Mouse (Mus musculus) NIH3T3 (cell line): ENCODE measurements at regions not wholly inside any gene's neighbourhood (a gene's known extent, or its start where the extent isn't known, plus 50 kb on each side); places are given as distances from the start of the nearest gene placed in this dataset.
"Not testable (repeated sequence)": the region's sequence is repeated elsewhere in the genome, so short reads cannot be mapped to it uniquely, and the experiment has no call there.

Source experiments
- DNase-seq: peaks from one replicate; pipeline ENCODE4 v3.0.0-alpha.2; 2012; ENCODE audit warnings: low read depth

- not testable (repeated sequence) for DNase-seq
Observed at GRCm38 (mm10) chr1:184669173-184669572, 63.2 kb downstream of the Hlx start.

- no peak for DNase-seq
Observed at GRCm38 (mm10) chr1:184668428-184668827, 64.0 kb downstream of the Hlx start.

- no peak for DNase-seq
Observed at GRCm38 (mm10) chr1:184668022-184668421, 64.4 kb downstream of the Hlx start.

- no peak for DNase-seq
Observed at GRCm38 (mm10) chr1:184665243-184665642, 67.2 kb downstream of the Hlx start.

- no peak for DNase-seq
Observed at GRCm38 (mm10) chr1:184664098-184664375, 68.4 kb downstream of the Hlx start.

- peak; percentile 74 for DNase-seq
Observed at GRCm38 (mm10) chr1:184663300-184664097, 68.9 kb downstream of the Hlx start.

- DNase-seq = peak; percentile 80
Observed at GRCm38 (mm10) chr1:184650541-184651105, 81.8 kb downstream of the Hlx start.

- DNase-seq = no peak
Observed at GRCm38 (mm10) chr1:184647920-184648540, 84.4 kb downstream of the Hlx start.

GRCm38 (mm10) chr1:184644767-184645598 lies 87.4 kb downstream of the Hlx start:
- no peak for DNase-seq

GRCm38 (mm10) chr1:184630695-184631475 lies 101.5 kb downstream of the Hlx start:
- DNase-seq = peak; percentile 41

- peak; percentile 67 for DNase-seq
Observed at GRCm38 (mm10) chr1:184629194-184629593, 103.2 kb downstream of the Hlx start.

- peak; percentile 12 for DNase-seq
Observed at GRCm38 (mm10) chr1:184628566-184629168, 103.8 kb downstream of the Hlx start.

- DNase-seq = no peak
Observed at GRCm38 (mm10) chr1:184622462-184622861, 110.0 kb downstream of the Hlx start.

GRCm38 (mm10) chr1:184621950-184622349 lies 110.5 kb downstream of the Hlx start:
- no peak for DNase-seq

- peak; percentile 16 for DNase-seq
Observed at GRCm38 (mm10) chr1:184617853-184618454, 114.5 kb downstream of the Hlx start.

- no peak for DNase-seq
Observed at GRCm38 (mm10) chr1:184615991-184616390, 116.4 kb downstream of the Hlx start.

GRCm38 (mm10) chr1:184614699-184615415 lies 117.6 kb downstream of the Hlx start:
- no peak for DNase-seq

- DNase-seq = peak; percentile 69
Observed at GRCm38 (mm10) chr1:184612880-184613279, 119.5 kb downstream of the Hlx start.

GRCm38 (mm10) chr1:184608938-184609337 lies 123.5 kb downstream of the Hlx start:
- DNase-seq = no peak

GRCm38 (mm10) chr1:184608338-184608737 lies 124.1 kb downstream of the Hlx start:
- no peak for DNase-seq
